ENCODE assay signal across 19 mouse cellular contexts in genomic region chr5:125588203-125588602, GRCm38 (mm10). TPM values are rescaled to one million over a fixed set of nuclear protein-coding genes. Genes with fewer than 3 reads are reported as not detected.
A peak's percentile ranks its signal among the peaks of the same experiment; 100 is the strongest.
DNase-seq lines count a peak whose midpoint lies in the region; ATAC-seq lines count a peak whose summit lies in the region.
"Had no signal": no experiment of that assay in that cellular context is flagged by ENCODE, and none has a peak within 500 bp of the region (broad histone marks: within the 10 kb centered on the region; RNA-seq: fewer than 3 reads in every experiment).

No protein-coding gene starts in this region.

- 0 out of 2 replicates have a peak overlapping the region, but pooled peaks have one; percentile 12 for H3K27ac ChIP-seq in hindbrain, embryonic 13.5 days
- H3K27ac ChIP-seq in hindbrain, embryonic 10.5 days: no peak overlapping the region
- no peak overlapping the region for H3K27ac ChIP-seq in neural tube, embryonic 13.5 days (replicated peaks)
- H3K27ac ChIP-seq: embryonic facial prominence, embryonic 13.5 days; hindbrain, embryonic 14.5 days; intestine, embryonic 15.5 days; limb, embryonic 13.5 days; liver, embryonic 13.5 days had no signal

- H3K9ac ChIP-seq in hindbrain, embryonic 13.5 days: no peak overlapping the region
- H3K9ac ChIP-seq in neural tube, embryonic 13.5 days: no peak overlapping the region
- H3K9ac ChIP-seq: liver, embryonic 13.5 days had no signal

- H3K4me1 ChIP-seq in hindbrain, embryonic 13.5 days (replicated peaks): peaks cover 21% of the 10 kb centered on the region
- peaks cover 13% of the 10 kb centered on the region for H3K4me1 ChIP-seq in hindbrain, embryonic 10.5 days (replicated peaks)
- H3K4me1 ChIP-seq in neural tube, embryonic 13.5 days (replicated peaks): peaks cover 19% of the 10 kb centered on the region
- H3K4me1 ChIP-seq: liver, embryonic 13.5 days had no signal

- H3K9me3 ChIP-seq in hindbrain, embryonic 13.5 days: no peaks in the 10 kb centered on the region
- H3K9me3 ChIP-seq in hindbrain, embryonic 10.5 days: no peaks in the 10 kb centered on the region
- no peaks in the 10 kb centered on the region for H3K9me3 ChIP-seq in neural tube, embryonic 13.5 days
- H3K9me3 ChIP-seq: embryonic facial prominence, embryonic 13.5 days; heart, embryonic 12.5 days; intestine, embryonic 15.5 days; limb, embryonic 13.5 days; liver, embryonic 13.5 days had no signal

- no peak overlapping the region for H3K4me2 ChIP-seq in hindbrain, embryonic 13.5 days
- H3K4me2 ChIP-seq in neural tube, embryonic 13.5 days: no peak overlapping the region
- H3K4me2 ChIP-seq: liver, embryonic 13.5 days had no signal

- no peak for DNase-seq in hindbrain, embryonic 10.5 days (ENCODE audit: low spot score)
- DNase-seq in neural tube, embryonic 10.5 days (ENCODE audit: extremely low spot score, low spot score): no peak
- peak; percentile 85 for DNase-seq in ZHBTc4 (ENCODE audit: low read depth, low spot score)
- no peak for DNase-seq in thymus, postnatal 25 days
- DNase-seq: gastrocnemius, postnatal 25 days; heart, postnatal 10 days; liver, embryonic 13.5 days; lung, adult 2 months; right cerebral cortex, adult 18-20 months; thymus, adult 2 months had no signal

- 67% methylated on average over 7 of the region's 7 CpGs for WGBS in hindbrain, embryonic 13.5 days
- 63% methylated on average over 7 of the region's 7 CpGs for WGBS in hindbrain, embryonic 10.5 days
- 67% methylated on average over 7 of the region's 7 CpGs for WGBS in neural tube, embryonic 13.5 days

- ATAC-seq in hindbrain, embryonic 13.5 days (ENCODE audit: low FRiP score): peak; percentile 33; the same call in 1 of the 2 replicates
- ATAC-seq in neural tube, embryonic 13.5 days (ENCODE audit: low read depth): peak; percentile 12; the same call in 1 of the 2 replicates
- no peak for ATAC-seq in cerebellum, adult (ENCODE audit: insufficient number of reproducible peaks, low FRiP score, low TSS enrichment)

- no peaks in the 10 kb centered on the region for H3K27me3 ChIP-seq in hindbrain, embryonic 13.5 days
- peaks cover 15% of the 10 kb centered on the region; the same call in 1 of the 2 replicates for H3K27me3 ChIP-seq in hindbrain, embryonic 10.5 days (ENCODE audit: insufficient read depth, poor library complexity, severe bottlenecking)
- H3K27me3 ChIP-seq in neural tube, embryonic 13.5 days: no peaks in the 10 kb centered on the region; the same call in 1 of the 2 replicates

- H3K4me3 ChIP-seq in hindbrain, embryonic 13.5 days: no peak overlapping the region
- no peak overlapping the region for H3K4me3 ChIP-seq in hindbrain, embryonic 10.5 days
- H3K4me3 ChIP-seq in neural tube, embryonic 13.5 days: no peak overlapping the region
- H3K4me3 ChIP-seq: erythroblast, embryonic 14.5 days; liver, embryonic 13.5 days had no signal

- H3K36me3 ChIP-seq in hindbrain, embryonic 13.5 days: no peaks in the 10 kb centered on the region
- no peaks in the 10 kb centered on the region for H3K36me3 ChIP-seq in hindbrain, embryonic 10.5 days
- no peaks in the 10 kb centered on the region for H3K36me3 ChIP-seq in neural tube, embryonic 13.5 days
- H3K36me3 ChIP-seq: embryonic facial prominence, embryonic 13.5 days; heart, embryonic 12.5 days; intestine, embryonic 15.5 days; limb, embryonic 13.5 days; liver, embryonic 13.5 days had no signal

RNA-seq across cellular contexts. Expression of gene Tmem132b, which starts 56.6 kb away (rescaled TPM):
- 3.0 and 3.4 TPM in 2 replicates for polyA plus RNA-seq in hindbrain, embryonic 13.5 days (2015; fragmentation: Nextera tagmentation; extraction: Ambion mirVana)
- 0.21 and 0.41 TPM in 2 replicates for polyA plus RNA-seq in hindbrain, embryonic 10.5 days (2016; fragmentation: Nextera tagmentation; extraction: Ambion mirVana)
- 3.0 TPM in 2 replicates for polyA plus RNA-seq in neural tube, embryonic 13.5 days (2015; fragmentation: Nextera tagmentation; extraction: Ambion mirVana)
- polyA plus RNA-seq: erythroblast, embryonic 14.5 days; heart, embryonic 12.5 days had no signal
